Mouse (Mus musculus): ENCODE data around the gene 0610010K14Rik. TPM values are rescaled to one million over a fixed set of nuclear protein-coding genes. Genes with fewer than 3 reads are reported as not detected.

The 0610010K14Rik gene
- polyA plus RNA-seq, 1 experiment from 2014 or later, result 210 TPM

DNA sequence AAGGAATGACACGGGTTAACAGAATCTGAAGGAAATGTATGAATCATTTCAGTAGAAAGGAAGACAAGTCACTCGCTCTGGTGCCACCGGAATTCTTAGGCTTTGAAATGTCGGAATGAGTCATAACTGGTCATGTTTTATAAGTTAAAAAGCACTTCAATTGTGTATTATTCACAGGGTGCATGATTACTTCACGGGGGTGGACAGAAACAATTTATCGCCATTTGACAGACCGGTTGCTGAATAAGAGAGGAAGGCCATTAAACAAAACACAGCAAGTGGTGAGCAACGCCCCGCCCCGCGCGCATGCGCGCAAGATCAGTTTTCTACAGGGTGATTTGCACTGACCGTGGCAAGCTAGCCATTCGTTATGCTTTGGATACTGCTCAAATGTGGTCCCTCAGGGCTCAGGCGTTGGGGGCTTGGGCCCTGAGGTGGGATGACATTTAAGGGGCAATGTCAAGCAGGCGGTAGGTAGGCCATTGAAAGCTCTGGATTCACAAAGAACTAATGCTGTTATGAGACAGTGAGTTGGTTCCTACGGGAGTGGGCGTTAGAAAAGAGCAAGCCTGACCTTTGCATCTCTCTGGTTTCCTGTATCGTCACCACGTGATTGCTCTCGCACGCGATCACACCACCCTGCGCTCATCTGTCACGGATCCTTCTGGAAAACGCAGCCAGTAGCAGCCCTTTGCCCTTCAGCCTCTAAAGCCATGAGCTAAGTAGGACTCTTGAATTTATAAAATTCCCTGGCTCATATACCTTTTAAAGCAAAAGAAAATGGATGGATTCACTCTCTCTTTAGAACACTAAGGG is 48.2 kb downstream of the 0610010K14Rik start:
- WGBS, result 80% methylated on average over 28 of the region's 28 CpGs
- no peak for ATAC-seq (ENCODE audit: low FRiP score)
- no peak overlapping the region for H3K4me2 ChIP-seq (replicated peaks)

More for the DNA sequence above, 48.2 kb downstream of the 0610010K14Rik start:
- no peaks in the 10 kb centered on the region for H3K9me3 ChIP-seq (replicated peaks)
- H3K36me3 ChIP-seq, result no peaks in the 10 kb centered on the region
- no peak overlapping the region for H3K9ac ChIP-seq
- H3K27ac ChIP-seq, result no peak overlapping the region
- H3K4me1 ChIP-seq, result no peaks in the 10 kb centered on the region; the same call in 1 of the 2 replicates
- H3K27me3 ChIP-seq, result no peaks in the 10 kb centered on the region
- H3K4me3 ChIP-seq, result no peak overlapping the region

MicroRNA genes within 50 kb of the gene (microRNA counts, 519-probe panel; counts per million panel counts)
- microRNA mmu-miR-195 (470 counts per million, percentile 58 among the panel's probes with 10 or more counts), microRNA mmu-miR-497 (470 counts per million, percentile 58 among the panel's probes with 10 or more counts)

Small RNA genes within 50 kb of the gene (microRNA-seq; reads per million reads assigned to microRNA genes)
- gene Mir195a, result 387 reads per million, percentile 63 among the genes with 10 or more reads in this experiment
- not detected for gene Mir497
- gene Mir497b, result not detected

Other genes starting within 250 kb of the 0610010K14Rik start
- 598 and 607 TPM in 2 replicates for gene Gabarap, start 246.8 kb downstream of the 0610010K14Rik start, polyA plus RNA-seq (2016; fragmentation: Nextera tagmentation; extraction: Ambion mirVana)
- gene Phf23, start 242.1 kb downstream of the 0610010K14Rik start, polyA plus RNA-seq (2016; fragmentation: Nextera tagmentation; extraction: Ambion mirVana), result 87.8 and 96.2 TPM in 2 replicates
- 45.9 and 46.4 TPM in 2 replicates for gene Dvl2, start 237.3 kb downstream of the 0610010K14Rik start, polyA plus RNA-seq (2016; fragmentation: Nextera tagmentation; extraction: Ambion mirVana)
- 59.8 and 61.9 TPM in 2 replicates for gene Acadvl, start 222.5 kb downstream of the 0610010K14Rik start, polyA plus RNA-seq (2016; fragmentation: Nextera tagmentation; extraction: Ambion mirVana)
- 23.0 and 28.5 TPM in 2 replicates for gene Dlg4, start 221.0 kb downstream of the 0610010K14Rik start, polyA plus RNA-seq (2016; fragmentation: Nextera tagmentation; extraction: Ambion mirVana)
- 0.56 and 0.89 TPM in 2 replicates for gene Asgr1, start 183.8 kb downstream of the 0610010K14Rik start, polyA plus RNA-seq (2016; fragmentation: Nextera tagmentation; extraction: Ambion mirVana)
- gene Asgr2, start 145.3 kb downstream of the 0610010K14Rik start, polyA plus RNA-seq (2016; fragmentation: Nextera tagmentation; extraction: Ambion mirVana), result not detected in 2 replicates
- 0.50 and 0.77 TPM in 2 replicates for gene Mgl2, start 107.6 kb downstream of the 0610010K14Rik start, polyA plus RNA-seq (2016; fragmentation: Nextera tagmentation; extraction: Ambion mirVana)
- 0.71 and 2.6 TPM in 2 replicates for gene Clec10a, start 81.7 kb downstream of the 0610010K14Rik start, polyA plus RNA-seq (2016; fragmentation: Nextera tagmentation; extraction: Ambion mirVana)
- 2.4 and 2.6 TPM in 2 replicates for gene Slc16a11, start 25.2 kb downstream of the 0610010K14Rik start, polyA plus RNA-seq (2016; fragmentation: Nextera tagmentation; extraction: Ambion mirVana)
- 16.4 and 20.8 TPM in 2 replicates for gene Slc16a13, start 16.9 kb downstream of the 0610010K14Rik start, polyA plus RNA-seq (2016; fragmentation: Nextera tagmentation; extraction: Ambion mirVana)
- 5.4 and 8.3 TPM in 2 replicates for gene Bcl6b, start 8.1 kb downstream of the 0610010K14Rik start, polyA plus RNA-seq (2016; fragmentation: Nextera tagmentation; extraction: Ambion mirVana)
- gene Gm21988, start 1.9 kb upstream of the 0610010K14Rik start, polyA plus RNA-seq (2016; fragmentation: Nextera tagmentation; extraction: Ambion mirVana), result 11.3 and 14.6 TPM in 2 replicates
- gene Rnasek, start 1.9 kb upstream of the 0610010K14Rik start, polyA plus RNA-seq (2016; fragmentation: Nextera tagmentation; extraction: Ambion mirVana), result 195 and 200 TPM in 2 replicates
- gene Alox12, start 17.4 kb upstream of the 0610010K14Rik start, polyA plus RNA-seq (2016; fragmentation: Nextera tagmentation; extraction: Ambion mirVana), result 2.2 and 3.3 TPM in 2 replicates
- gene Alox12e, start 84.7 kb upstream of the 0610010K14Rik start, polyA plus RNA-seq (2016; fragmentation: Nextera tagmentation; extraction: Ambion mirVana), result not detected in 2 replicates
- gene Alox15, start 114.1 kb upstream of the 0610010K14Rik start, polyA plus RNA-seq (2016; fragmentation: Nextera tagmentation; extraction: Ambion mirVana), result 0.09 TPM in 1 of 2 replicates, not detected in the other
- gene Pelp1, start 172.1 kb upstream of the 0610010K14Rik start, polyA plus RNA-seq (2016; fragmentation: Nextera tagmentation; extraction: Ambion mirVana), result 40.2 and 40.4 TPM in 2 replicates
- 36.5 and 36.8 TPM in 2 replicates for gene Arrb2, start 194.7 kb upstream of the 0610010K14Rik start, polyA plus RNA-seq (2016; fragmentation: Nextera tagmentation; extraction: Ambion mirVana)
- gene Med11, start 214.0 kb upstream of the 0610010K14Rik start, polyA plus RNA-seq (2016; fragmentation: Nextera tagmentation; extraction: Ambion mirVana), result 32.7 and 36.1 TPM in 2 replicates
- 0.60 and 1.1 TPM in 2 replicates for gene Zmynd15, start 221.5 kb upstream of the 0610010K14Rik start, polyA plus RNA-seq (2016; fragmentation: Nextera tagmentation; extraction: Ambion mirVana)
- 2.0 and 2.1 TPM in 2 replicates for gene Cxcl16, start 222.1 kb upstream of the 0610010K14Rik start, polyA plus RNA-seq (2016; fragmentation: Nextera tagmentation; extraction: Ambion mirVana)

Measured in hindbrain, embryonic 12.5 days (tissue).